Mouse (Mus musculus): Measurements from ENCODE around the gene Enc1. TPM values are rescaled to one million over a fixed set of nuclear protein-coding genes. Genes with fewer than 3 reads are reported as not detected.
A peak's percentile ranks its signal among the peaks of the same experiment; 100 is the strongest.

Enc1 gene
- polyA plus RNA-seq, 1 experiment from 2014 or later, result 6.3 TPM

DNA sequence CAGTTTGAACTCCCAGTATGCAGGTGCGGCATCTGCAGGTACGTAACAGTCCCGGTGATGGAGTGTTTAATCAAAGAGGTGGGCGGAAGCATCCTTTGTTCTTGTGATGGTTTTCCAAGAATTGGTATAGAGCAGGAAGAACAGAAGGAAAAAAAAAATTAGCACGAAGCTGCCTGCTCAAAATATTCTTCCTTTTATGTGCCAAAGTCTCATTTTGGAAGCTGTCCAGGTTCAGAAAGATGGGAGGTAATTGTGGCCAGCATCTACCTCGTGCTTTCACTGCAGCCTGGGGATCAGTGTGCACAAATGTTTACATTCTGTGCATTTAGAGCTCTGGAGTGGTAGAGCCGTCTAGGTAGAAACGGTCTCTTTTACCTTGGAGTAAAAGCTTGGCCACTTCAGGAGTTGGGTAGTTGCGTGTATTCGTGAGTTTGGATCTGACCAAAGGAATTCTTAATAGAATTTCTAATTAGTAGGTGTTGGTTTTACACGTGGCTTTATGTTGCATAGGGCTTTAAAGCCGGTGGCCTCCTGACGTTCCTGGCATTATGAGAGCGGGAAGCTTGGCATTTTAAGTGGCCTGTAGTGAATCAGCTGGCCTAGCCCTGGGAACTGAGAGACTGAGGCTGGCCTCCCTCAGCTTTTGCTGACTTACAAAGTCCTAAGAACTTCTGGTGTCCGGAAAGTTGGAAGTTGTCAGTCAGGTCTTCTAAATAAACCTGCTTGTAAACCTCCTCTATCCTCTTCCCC lies 3.2 kb downstream of the Enc1 start:
- H3K9me3 ChIP-seq (replicated peaks; ENCODE audit: control insufficient read depth, low read length), result no peaks in the 10 kb centered on the region
- H3K9ac ChIP-seq (ENCODE audit: low read depth, low read length), result peak overlapping the region; percentile 30; the same call in 1 of the 2 replicates
- peak overlapping the region; percentile 84 for H3K4me3 ChIP-seq (ENCODE audit: low read depth, low read length)
- no peak overlapping the region for H3K27ac ChIP-seq (ENCODE audit: low read depth, low read length)
- ATAC-seq (replicated peaks; ENCODE audit: insufficient number of reproducible peaks, low FRiP score, low TSS enrichment), result no peak
- WGBS (ENCODE audit: insufficient replicate concordance), result 53% methylated on average over 15 of the region's 15 CpGs
- H3K27me3 ChIP-seq (ENCODE audit: control insufficient read depth, insufficient read depth, low read length), result no peaks in the 10 kb centered on the region
- H3K4me1 ChIP-seq (ENCODE audit: control insufficient read depth, insufficient read depth, low read length), result peaks cover 43% of the 10 kb centered on the region
- H3K4me2 ChIP-seq, result peak overlapping the region; percentile 95
- peaks cover 19% of the 10 kb centered on the region for H3K36me3 ChIP-seq (ENCODE audit: control insufficient read depth, insufficient read depth, low read length)

DNA sequence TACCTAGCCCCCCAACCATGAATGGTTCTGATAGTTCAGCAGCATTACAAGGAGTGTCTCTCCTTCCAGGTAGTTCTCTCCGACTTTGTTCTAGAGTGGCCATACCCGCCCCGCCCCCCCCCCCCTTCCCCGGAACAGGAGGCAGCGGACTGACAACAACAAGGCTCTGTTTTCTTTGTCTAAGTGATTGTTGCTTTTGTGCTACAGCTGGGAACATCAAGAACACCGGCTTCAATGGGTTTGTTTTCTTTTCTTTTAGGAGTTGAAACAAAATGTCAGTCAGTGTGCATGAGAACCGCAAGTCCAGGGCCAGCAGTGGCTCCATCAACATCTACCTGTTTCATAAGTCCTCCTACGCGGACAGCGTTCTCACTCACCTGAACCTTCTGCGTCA lies 3.8 kb downstream of the Enc1 start:
- peak overlapping the region; percentile 95 for H3K4me2 ChIP-seq
- no peak overlapping the region for H3K9ac ChIP-seq (ENCODE audit: low read depth, low read length)
- no peak overlapping the region for H3K4me3 ChIP-seq (ENCODE audit: low read depth, low read length)
- H3K4me1 ChIP-seq (ENCODE audit: control insufficient read depth, insufficient read depth, low read length), result peaks cover 44% of the 10 kb centered on the region
- no peak for ATAC-seq (replicated peaks; ENCODE audit: insufficient number of reproducible peaks, low FRiP score, low TSS enrichment)
- no peak overlapping the region for H3K27ac ChIP-seq (ENCODE audit: low read depth, low read length)
- H3K36me3 ChIP-seq (ENCODE audit: control insufficient read depth, insufficient read depth, low read length), result peaks cover 19% of the 10 kb centered on the region
- 65% methylated on average over 11 of the region's 11 CpGs for WGBS (ENCODE audit: insufficient replicate concordance)
- H3K9me3 ChIP-seq (replicated peaks; ENCODE audit: control insufficient read depth, low read length), result no peaks in the 10 kb centered on the region
- H3K27me3 ChIP-seq (ENCODE audit: control insufficient read depth, insufficient read depth, low read length), result no peaks in the 10 kb centered on the region

DNA sequence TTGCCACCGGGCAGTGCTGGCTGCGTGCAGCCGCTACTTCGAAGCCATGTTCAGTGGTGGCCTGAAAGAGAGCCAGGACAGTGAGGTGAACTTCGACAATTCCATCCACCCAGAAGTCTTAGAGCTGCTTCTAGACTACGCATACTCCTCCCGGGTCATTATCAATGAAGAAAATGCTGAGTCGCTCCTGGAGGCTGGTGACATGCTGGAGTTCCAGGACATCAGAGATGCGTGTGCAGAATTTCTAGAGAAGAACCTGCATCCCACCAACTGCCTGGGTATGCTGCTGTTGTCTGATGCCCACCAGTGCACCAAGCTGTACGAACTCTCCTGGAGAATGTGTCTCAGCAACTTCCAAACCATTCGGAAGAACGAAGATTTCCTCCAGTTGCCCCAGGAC lies 4.3 kb downstream of the Enc1 start:
- H3K4me1 ChIP-seq (ENCODE audit: control insufficient read depth, insufficient read depth, low read length), result peaks cover 46% of the 10 kb centered on the region

DNA sequence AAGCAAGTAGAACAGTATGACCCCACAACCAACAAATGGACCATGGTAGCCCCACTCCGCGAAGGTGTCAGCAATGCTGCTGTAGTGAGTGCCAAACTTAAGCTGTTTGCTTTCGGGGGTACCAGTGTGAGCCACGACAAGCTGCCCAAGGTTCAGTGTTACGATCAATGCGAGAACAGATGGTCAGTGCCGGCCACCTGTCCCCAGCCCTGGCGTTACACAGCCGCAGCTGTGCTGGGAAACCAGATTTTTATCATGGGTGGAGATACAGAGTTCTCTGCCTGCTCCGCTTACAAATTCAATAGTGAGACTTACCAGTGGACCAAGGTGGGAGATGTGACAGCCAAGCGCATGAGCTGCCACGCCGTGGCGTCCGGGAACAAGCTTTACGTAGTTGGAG lies 5.3 kb downstream of the Enc1 start:
- no peak overlapping the region for H3K4me2 ChIP-seq
- H3K4me3 ChIP-seq (ENCODE audit: low read depth, low read length), result no peak overlapping the region
- no peak overlapping the region for H3K27ac ChIP-seq (ENCODE audit: low read depth, low read length)
- H3K27me3 ChIP-seq (ENCODE audit: control insufficient read depth, insufficient read depth, low read length), result no peaks in the 10 kb centered on the region
- no peak overlapping the region for H3K9ac ChIP-seq (ENCODE audit: low read depth, low read length)
- ATAC-seq (replicated peaks; ENCODE audit: insufficient number of reproducible peaks, low FRiP score, low TSS enrichment), result no peak
- H3K36me3 ChIP-seq (ENCODE audit: control insufficient read depth, insufficient read depth, low read length), result peaks cover 19% of the 10 kb centered on the region
- 87% methylated on average over 16 of the region's 16 CpGs for WGBS (ENCODE audit: insufficient replicate concordance)
- peaks cover 46% of the 10 kb centered on the region for H3K4me1 ChIP-seq (ENCODE audit: control insufficient read depth, insufficient read depth, low read length)
- H3K9me3 ChIP-seq (replicated peaks; ENCODE audit: control insufficient read depth, low read length), result no peaks in the 10 kb centered on the region

More for the DNA sequence above, 4.3 kb downstream of the Enc1 start:
- H3K27ac ChIP-seq (ENCODE audit: low read depth, low read length), result no peak overlapping the region
- no peak overlapping the region for H3K4me3 ChIP-seq (ENCODE audit: low read depth, low read length)
- no peaks in the 10 kb centered on the region for H3K27me3 ChIP-seq (ENCODE audit: control insufficient read depth, insufficient read depth, low read length)
- no peak for ATAC-seq (replicated peaks; ENCODE audit: insufficient number of reproducible peaks, low FRiP score, low TSS enrichment)
- peaks cover 19% of the 10 kb centered on the region for H3K36me3 ChIP-seq (ENCODE audit: control insufficient read depth, insufficient read depth, low read length)
- no peak overlapping the region for H3K4me2 ChIP-seq
- no peak overlapping the region for H3K9ac ChIP-seq (ENCODE audit: low read depth, low read length)
- H3K9me3 ChIP-seq (replicated peaks; ENCODE audit: control insufficient read depth, low read length), result no peaks in the 10 kb centered on the region
- WGBS (ENCODE audit: insufficient replicate concordance), result 83% methylated on average over 12 of the region's 12 CpGs

DNA sequence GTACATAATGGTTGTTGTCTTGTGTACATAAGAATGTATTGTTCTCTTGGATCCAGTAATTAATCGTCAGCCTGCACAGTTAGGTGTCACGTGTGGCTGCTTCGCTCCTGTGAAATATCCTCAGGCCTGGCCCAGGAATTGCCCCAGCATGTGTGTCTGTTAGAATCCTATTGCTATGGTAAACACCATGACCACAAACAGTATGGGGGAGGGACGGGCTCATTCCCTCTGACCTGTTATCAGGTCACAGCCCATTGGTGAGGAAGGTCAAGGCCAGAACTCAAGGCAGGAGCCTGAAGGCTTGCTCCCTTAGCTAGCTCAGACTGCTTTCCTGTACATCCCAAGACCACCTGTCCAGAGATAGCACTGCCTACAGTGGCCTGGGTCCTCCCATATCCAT lies 6.8 kb downstream of the Enc1 start:
- Histone ChIP-seq H3K27ac (ENCODE audit: low read depth, low read length) (no peak overlapping the region), H3K4me2 (no peak overlapping the region), H3K36me3 (ENCODE audit: control insufficient read depth, insufficient read depth, low read length) (peaks cover 19% of the 10 kb centered on the region), H3K9me3 (replicated peaks; ENCODE audit: control insufficient read depth, low read length) (no peaks in the 10 kb centered on the region), H3K27me3 (ENCODE audit: control insufficient read depth, insufficient read depth, low read length) (no peaks in the 10 kb centered on the region), H3K4me1 (ENCODE audit: control insufficient read depth, insufficient read depth, low read length) (peaks cover 41% of the 10 kb centered on the region), H3K9ac (ENCODE audit: low read depth, low read length) (no peak overlapping the region), H3K4me3 (ENCODE audit: low read depth, low read length) (no peak overlapping the region)
- 69% methylated on average over 4 of the region's 4 CpGs for WGBS (ENCODE audit: insufficient replicate concordance)
- no peak for ATAC-seq (replicated peaks; ENCODE audit: insufficient number of reproducible peaks, low FRiP score, low TSS enrichment)

DNA sequence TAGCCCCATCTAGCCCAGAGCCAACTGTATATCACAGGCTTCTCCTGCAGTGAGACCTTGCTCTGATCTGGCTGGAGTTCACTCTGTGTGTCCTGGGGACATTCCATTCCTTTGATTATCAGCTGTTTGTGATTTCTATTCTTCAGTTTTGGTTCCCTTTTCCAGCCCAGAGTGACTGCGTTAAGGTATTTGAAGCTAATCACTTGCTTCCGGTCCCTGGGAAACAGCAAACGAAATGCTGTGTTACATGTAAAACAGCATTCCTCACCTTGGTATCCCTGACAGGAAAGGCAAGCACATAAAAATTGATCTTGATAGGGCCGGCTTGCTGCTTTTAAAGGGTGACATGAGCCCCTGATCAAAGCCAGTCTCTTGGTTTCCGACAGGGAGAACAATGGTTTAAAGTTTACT lies 8.2 kb downstream of the Enc1 start:
- Histone ChIP-seq H3K4me3 (ENCODE audit: low read depth, low read length) (no peak overlapping the region), H3K9ac (ENCODE audit: low read depth, low read length) (no peak overlapping the region), H3K27ac (ENCODE audit: low read depth, low read length) (peak overlapping the region; percentile 46; the same call in 1 of the 2 replicates), H3K4me1 (ENCODE audit: control insufficient read depth, insufficient read depth, low read length) (peaks cover 38% of the 10 kb centered on the region), H3K9me3 (replicated peaks; ENCODE audit: control insufficient read depth, low read length) (no peaks in the 10 kb centered on the region), H3K27me3 (ENCODE audit: control insufficient read depth, insufficient read depth, low read length) (no peaks in the 10 kb centered on the region), H3K36me3 (ENCODE audit: control insufficient read depth, insufficient read depth, low read length) (peaks cover 19% of the 10 kb centered on the region), H3K4me2 (no peak overlapping the region; the same call in 1 of the 2 replicates)
- no peak for ATAC-seq (replicated peaks; ENCODE audit: insufficient number of reproducible peaks, low FRiP score, low TSS enrichment)
- 30% methylated on average over 5 of the region's 5 CpGs for WGBS (ENCODE audit: insufficient replicate concordance)

DNA sequence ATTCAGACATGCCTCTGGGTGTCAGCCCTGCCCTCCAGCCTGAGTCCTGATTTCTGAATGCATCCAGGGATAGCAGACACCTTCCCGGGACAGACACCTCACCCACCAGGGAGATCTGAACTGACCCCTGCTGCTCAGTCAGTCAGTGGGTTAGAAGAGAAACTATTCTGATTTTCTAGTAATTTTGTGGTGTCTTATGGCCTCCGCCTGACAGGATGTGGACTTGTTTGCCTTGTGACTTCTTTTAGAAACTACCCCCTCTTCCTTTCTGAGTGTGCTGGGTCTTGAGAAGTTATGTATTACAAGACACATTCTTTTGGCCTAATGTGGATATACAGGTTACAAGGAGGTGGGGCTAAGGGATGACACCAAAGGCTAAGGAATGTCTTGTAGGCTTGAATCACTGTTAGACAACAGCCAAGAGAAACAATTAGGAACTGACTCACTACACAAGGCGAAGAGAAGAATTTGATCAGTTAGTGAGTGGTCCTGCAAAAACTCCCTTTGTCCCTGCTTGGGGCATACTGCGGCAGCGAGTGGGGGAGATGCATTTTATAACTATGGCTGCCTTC lies 8.7 kb downstream of the Enc1 start:
- Histone ChIP-seq H3K4me2 (no peak overlapping the region), H3K27ac (ENCODE audit: low read depth, low read length) (peak overlapping the region; percentile 46; the same call in 1 of the 2 replicates), H3K36me3 (ENCODE audit: control insufficient read depth, insufficient read depth, low read length) (peaks cover 19% of the 10 kb centered on the region), H3K9ac (ENCODE audit: low read depth, low read length) (no peak overlapping the region), H3K27me3 (ENCODE audit: control insufficient read depth, insufficient read depth, low read length) (no peaks in the 10 kb centered on the region), H3K4me3 (ENCODE audit: low read depth, low read length) (no peak overlapping the region), H3K9me3 (replicated peaks; ENCODE audit: control insufficient read depth, low read length) (no peaks in the 10 kb centered on the region), H3K4me1 (ENCODE audit: control insufficient read depth, insufficient read depth, low read length) (peaks cover 32% of the 10 kb centered on the region)
- no peak for ATAC-seq (replicated peaks; ENCODE audit: insufficient number of reproducible peaks, low FRiP score, low TSS enrichment)
- WGBS (ENCODE audit: insufficient replicate concordance), result 64% methylated on average over 5 of the region's 5 CpGs

DNA sequence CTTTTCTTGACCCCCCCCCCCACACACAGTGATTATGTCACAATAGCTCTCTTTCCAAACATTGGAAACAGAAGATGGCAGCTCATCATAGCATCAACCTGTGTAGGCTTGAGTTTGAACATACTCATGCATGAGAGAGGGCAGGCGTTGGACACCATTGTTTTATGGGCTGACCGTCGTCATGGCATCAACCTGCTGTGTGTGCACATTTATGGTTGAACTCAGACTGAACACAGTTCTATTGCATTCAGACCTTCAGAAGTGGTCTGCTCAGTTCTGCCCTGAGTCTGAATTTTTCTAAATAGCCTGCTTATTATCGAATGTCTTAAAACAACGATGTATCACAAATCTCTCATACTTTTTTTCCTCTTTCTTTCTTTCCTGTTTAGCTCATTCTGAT lies 9.2 kb downstream of the Enc1 start:
- Histone ChIP-seq H3K9ac (ENCODE audit: low read depth, low read length) (no peak overlapping the region), H3K27me3 (ENCODE audit: control insufficient read depth, insufficient read depth, low read length) (no peaks in the 10 kb centered on the region), H3K4me2 (no peak overlapping the region), H3K4me3 (ENCODE audit: low read depth, low read length) (no peak overlapping the region), H3K36me3 (ENCODE audit: control insufficient read depth, insufficient read depth, low read length) (peaks cover 17% of the 10 kb centered on the region), H3K4me1 (ENCODE audit: control insufficient read depth, insufficient read depth, low read length) (peaks cover 27% of the 10 kb centered on the region), H3K9me3 (replicated peaks; ENCODE audit: control insufficient read depth, low read length) (no peaks in the 10 kb centered on the region), H3K27ac (ENCODE audit: low read depth, low read length) (no peak overlapping the region)
- no peak for ATAC-seq (replicated peaks; ENCODE audit: insufficient number of reproducible peaks, low FRiP score, low TSS enrichment)
- 88% methylated on average over 5 of the region's 5 CpGs for WGBS (ENCODE audit: insufficient replicate concordance)

All from heart, embryonic 11.5 days (tissue).